In the genomic region with DNA sequence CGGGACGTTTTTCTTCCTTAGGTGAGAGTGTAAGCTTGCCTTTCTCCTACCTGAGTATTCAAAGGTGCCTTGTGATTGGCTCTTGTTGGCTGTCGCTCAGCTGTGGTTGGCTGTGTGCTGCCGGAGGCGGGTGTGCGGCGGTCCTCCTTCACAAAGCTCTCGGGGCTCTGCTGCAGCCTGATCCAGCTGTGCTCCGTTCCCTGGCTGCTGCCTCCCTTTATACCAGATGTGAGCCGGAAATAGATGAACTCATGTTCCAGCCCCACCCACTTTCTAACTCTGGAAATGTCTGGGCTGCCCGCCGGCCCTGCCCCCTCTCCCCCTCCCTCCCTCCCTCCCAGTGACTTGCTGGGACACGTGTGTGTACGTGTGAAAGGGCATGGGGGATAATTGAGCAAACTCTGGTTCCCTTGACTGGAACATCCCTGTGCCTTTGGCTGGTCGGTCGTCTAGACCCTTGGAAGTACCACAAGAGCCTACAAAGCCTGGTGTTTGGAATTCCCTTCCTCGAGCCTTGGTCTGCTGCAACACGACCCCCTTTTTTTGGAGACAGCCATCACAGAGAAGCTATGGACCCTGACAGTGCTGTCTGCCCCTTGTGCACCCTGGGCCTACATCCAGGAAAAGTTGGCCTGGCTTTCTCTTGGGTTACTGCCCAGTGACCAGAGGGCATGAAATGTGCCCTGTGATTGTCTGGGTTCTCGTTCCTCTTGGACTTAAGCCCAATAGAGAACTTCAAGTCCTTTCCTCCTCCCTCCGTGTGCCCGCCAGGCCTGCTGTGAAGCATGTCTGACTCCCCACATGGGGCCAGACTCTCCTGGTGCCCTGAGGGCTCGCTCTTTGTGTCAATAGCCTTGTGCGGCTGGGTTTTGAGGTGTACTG, we compare ENCODE assay signal across 8 mouse cellular contexts. TPM values are rescaled to one million over a fixed set of nuclear protein-coding genes. Genes with fewer than 3 reads are reported as not detected.
A peak's percentile ranks its signal among the peaks of the same experiment; 100 is the strongest.
DNase-seq lines count a peak whose midpoint lies in the region; ATAC-seq lines count a peak whose summit lies in the region.

Serpine1 (minus strand) TSS at position 190 of the 882 bp plus-strand sequence.

- WGBS in hindbrain, embryonic 11.5 days, result 19% methylated on average over 23 of the region's 23 CpGs

- no peak for ATAC-seq in hindbrain, embryonic 11.5 days (ENCODE audit: low FRiP score)

- H3K27me3 ChIP-seq in hindbrain, embryonic 11.5 days (ENCODE audit: control insufficient read depth, insufficient read depth, low read length), result no peaks in the 10 kb centered on the region

- H3K9me3 ChIP-seq in hindbrain, embryonic 11.5 days (ENCODE audit: control insufficient read depth, low read length), result no peaks in the 10 kb centered on the region

- no peaks in the 10 kb centered on the region for H3K4me1 ChIP-seq in hindbrain, embryonic 11.5 days (replicated peaks; ENCODE audit: control insufficient read depth, insufficient read depth, low read length)

- no peak within 1 kb of the TSS for H3K27ac ChIP-seq in hindbrain, embryonic 11.5 days (ENCODE audit: low read depth, low read length)

- peak within 1 kb of the TSS; percentile 39 for H3K4me2 ChIP-seq in hindbrain, embryonic 11.5 days (replicated peaks; ENCODE audit: low read depth, low read length)

- peak; percentile 67 for DNase-seq in WW6 (ENCODE audit: low read depth, low spot score)
- DNase-seq in cerebellum, adult 9-11 months, result peak; percentile 44
- DNase-seq in frontal cortex, postnatal 14 days (ENCODE audit: low spot score in 2 of 2), result peak; percentile 46 to 60
- DNase-seq in hindbrain, embryonic 11.5 days (ENCODE audit: low spot score), result peak; percentile 60
- DNase-seq in left cerebral cortex, adult 11 months (ENCODE audit: low spot score), result peak; percentile 61
- peak; percentile 92 for DNase-seq in lung, postnatal 25 days (ENCODE audit: low spot score)
- peak; percentile 84 to 87 for DNase-seq in right cerebral cortex, postnatal 10 days (ENCODE audit: low spot score in 2 of 2)
- no peak for DNase-seq in natural killer cell, adult 2 months (ENCODE audit: low spot score in 2 of 2)

- no peak within 1 kb of the TSS for H3K9ac ChIP-seq in hindbrain, embryonic 11.5 days (ENCODE audit: low read depth, low read length)

- no peak within 1 kb of the TSS for H3K4me3 ChIP-seq in hindbrain, embryonic 11.5 days (ENCODE audit: low read depth, low read length)

- no peaks in the 10 kb centered on the region for H3K36me3 ChIP-seq in hindbrain, embryonic 11.5 days (ENCODE audit: control insufficient read depth, insufficient read depth, low read length)

RNA-seq across cellular contexts. Expression of gene Serpine1, which starts in this region (rescaled TPM):
- 0.27 and 0.37 TPM in 2 replicates for polyA plus RNA-seq in hindbrain, embryonic 11.5 days (2014; fragmentation: Nextera tagmentation; extraction: Ambion mirVana)

Comparison
In these comparisons a context has a peak if more than half of its experiments do, and no peak if none do; other contexts are left out.
1. Peak in DNase-seq and H3K4me2 ChIP-seq in hindbrain, embryonic 11.5 days; RNA of the gene not detected or under 1 TPM.
2. DNase-seq: peak in WW6 (single experiment), cerebellum, adult 9-11 months (single experiment), frontal cortex, postnatal 14 days (2 of 2), left cerebral cortex, adult 11 months (single experiment), lung, postnatal 25 days (single experiment) and right cerebral cortex, postnatal 10 days (2 of 2); none in natural killer cell, adult 2 months (0 of 2).